ENCODE assay signal across 14 mouse cellular contexts in the genomic region with DNA sequence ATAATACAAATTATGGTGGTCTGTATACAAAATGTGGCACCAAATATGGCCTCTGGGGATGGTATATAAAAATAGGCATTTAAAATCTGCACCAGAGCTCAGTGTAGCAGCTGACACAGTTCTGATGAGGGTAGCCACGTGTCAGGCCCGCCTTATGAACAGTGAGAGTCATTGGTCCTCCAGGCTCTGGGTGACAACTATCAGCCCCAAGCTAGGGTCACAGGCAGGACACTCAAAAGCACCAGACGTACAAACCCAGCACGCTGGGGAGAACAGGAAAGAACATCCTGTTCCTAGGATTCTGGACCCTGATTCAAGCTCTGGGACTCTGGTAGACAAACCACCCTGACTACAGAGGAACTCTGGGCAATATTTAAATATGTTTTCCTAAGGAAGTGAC.
"Had no signal": no experiment of that assay in that cellular context is flagged by ENCODE, and none has a peak within 500 bp of the region (broad histone marks: within the 10 kb centered on the region; RNA-seq: fewer than 3 reads in every experiment).

No protein-coding gene starts in this region.

- H3K9me3 ChIP-seq: liver, embryonic 13.5 days had no signal

- H3K27me3 ChIP-seq: liver, embryonic 13.5 days had no signal

- H3K27ac ChIP-seq: liver, embryonic 13.5 days; macrophage; stomach, postnatal 0 days had no signal

- H3K4me3 ChIP-seq: left cerebral cortex, adult 2 months; liver, embryonic 13.5 days had no signal

- DNase-seq: kidney, postnatal 14 days; kidney, postnatal 4 days; layer of hippocampus, adult 9-11 months; layer of hippocampus, postnatal 36 days; liver, embryonic 13.5 days; lung, embryonic 14.5 days; midbrain, embryonic 14.5 days; thymus, adult 2 months; thymus, postnatal 14 days; thymus, postnatal 4 days had no signal

- H3K4me2 ChIP-seq: liver, embryonic 13.5 days; lung, embryonic 14.5 days had no signal

- H3K9ac ChIP-seq: liver, embryonic 13.5 days; lung, embryonic 14.5 days had no signal

- ATAC-seq: lung, postnatal 0 days had no signal
